Mouse (Mus musculus) spleen, postnatal 10 days (tissue): ENCODE results near the gene Nfam1.
A peak's percentile ranks its signal among the peaks of the same experiment; 100 is the strongest.

Experiments used
- DNase-seq, 2 experiments: peaks; one replicate each; pipeline ENCODE4 v3.0.0; 2021 to 2022; ENCODE audit warnings: low spot score in 2 of 2

The Nfam1 gene

DNA sequence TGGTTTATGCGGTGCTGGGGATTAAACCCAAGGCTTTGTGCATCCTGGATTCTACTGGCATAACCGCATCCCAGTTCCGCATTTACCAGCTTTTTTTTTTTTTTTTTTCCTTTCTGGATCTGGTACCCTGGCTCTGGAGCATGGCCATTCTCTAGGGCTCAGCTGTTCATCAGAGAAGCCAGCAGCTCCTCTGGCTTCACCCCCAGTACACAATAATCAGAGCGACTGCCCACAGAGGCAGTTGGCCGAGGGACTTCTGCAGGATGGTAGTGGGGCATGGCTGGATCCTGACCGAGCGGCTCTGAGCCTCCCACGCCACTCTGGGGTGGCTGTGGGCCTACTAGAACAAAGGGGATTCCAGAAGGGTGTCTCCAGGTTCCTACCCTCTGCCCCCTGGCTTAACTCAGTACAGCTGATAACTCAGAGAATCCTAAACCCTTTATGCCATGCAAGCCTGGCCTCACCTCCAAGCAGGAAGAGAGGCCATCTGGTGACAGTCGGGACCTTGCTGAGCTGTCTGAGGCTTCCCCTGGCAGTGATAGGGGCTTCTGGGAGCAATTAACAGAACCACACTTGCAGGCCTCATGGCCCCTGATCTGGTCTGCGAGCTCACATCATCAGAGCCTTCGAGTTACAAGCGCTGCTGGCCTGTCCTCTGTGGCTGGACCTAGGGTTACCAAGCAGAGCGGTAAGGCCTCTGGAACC, 40.9 kb downstream of the Nfam1 start:
- DNase-seq: no peak

DNA sequence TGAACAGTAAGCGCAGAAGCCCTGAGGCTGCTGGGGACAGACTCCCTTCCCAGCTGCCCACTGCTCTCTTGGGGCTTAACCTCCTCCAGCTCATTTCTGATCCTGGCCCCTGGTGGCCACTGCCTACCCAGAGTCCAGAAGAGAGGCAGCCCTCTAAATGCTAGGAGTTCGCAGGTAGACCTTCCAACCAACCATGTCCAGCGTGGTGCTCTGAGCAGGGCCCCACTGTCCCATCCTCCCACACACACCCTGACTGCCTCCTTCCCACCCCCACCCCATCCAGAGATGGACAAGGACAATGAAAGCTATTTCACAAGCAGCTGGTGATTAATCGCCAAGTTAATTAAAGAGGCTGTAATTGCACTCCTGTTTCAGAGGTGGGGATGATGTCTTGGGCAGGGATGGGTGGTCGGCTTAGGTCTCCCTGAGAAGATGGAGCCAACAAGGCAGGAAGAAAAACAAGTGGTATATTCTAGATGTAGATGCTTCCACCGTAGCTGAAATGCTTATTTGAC, 43.9 kb downstream of the Nfam1 start:
- DNase-seq: no peak

DNA sequence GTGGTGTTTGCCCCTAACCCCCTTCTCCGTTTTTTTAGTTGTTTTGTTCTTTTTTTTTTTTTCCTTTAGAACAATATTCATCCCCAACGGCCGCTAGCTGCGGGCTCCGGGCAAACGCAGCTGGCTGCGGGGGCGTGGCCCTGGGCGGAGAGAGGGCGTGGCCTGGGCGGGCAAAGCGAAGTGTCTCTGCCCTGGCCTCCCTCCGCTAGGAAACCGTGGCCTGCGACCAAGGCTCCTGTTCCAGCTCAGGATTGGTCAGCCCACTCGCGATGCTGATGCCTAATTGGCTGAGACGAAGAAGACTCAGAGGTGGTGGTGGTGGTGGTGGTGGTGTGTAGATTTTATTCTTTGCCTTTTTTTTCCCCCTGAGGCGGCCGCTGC, 45.4 kb downstream of the Nfam1 start, which contains the start of gene Tcf20:
Gene Tcf20, minus strand, starts transcription at position 141 of the 381 bp plus-strand sequence.
- peak; percentile 85 to 93 for DNase-seq

DNA sequence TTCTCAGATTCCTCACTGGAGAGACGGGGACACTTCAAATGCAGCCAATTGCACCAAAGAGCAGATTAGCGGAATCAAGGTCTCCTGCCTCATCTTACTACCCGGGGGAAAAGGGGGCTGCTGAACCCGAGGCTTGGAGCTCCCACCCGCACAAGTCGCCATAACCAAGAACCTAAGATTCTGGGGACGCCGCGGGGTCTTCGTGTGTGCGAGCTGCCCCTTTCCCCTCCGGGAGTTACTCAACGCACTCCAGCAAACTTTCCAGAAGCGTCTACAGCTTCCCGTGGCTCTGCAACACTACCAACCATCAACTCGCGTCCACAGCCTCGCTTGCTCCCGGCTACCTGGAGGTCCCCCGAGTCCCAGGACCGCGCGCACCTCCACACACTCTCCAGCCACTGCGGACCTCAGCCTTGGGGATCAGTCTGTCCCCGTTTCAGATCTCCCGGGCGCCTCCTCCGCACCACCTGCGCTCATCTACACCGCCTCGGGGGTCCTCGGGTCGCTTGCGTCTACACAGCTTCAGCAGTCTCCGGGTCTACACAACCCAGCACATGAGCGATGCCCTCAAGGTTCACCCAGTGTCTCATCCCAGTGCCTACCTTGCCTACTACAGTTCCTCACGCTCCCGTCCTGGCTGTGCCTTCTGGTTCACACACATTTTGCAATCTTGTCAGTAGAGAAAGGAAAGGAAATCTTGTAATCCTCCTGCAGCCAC, 45.9 kb downstream of the Nfam1 start:
- DNase-seq: peak; percentile 32 to 36

DNA sequence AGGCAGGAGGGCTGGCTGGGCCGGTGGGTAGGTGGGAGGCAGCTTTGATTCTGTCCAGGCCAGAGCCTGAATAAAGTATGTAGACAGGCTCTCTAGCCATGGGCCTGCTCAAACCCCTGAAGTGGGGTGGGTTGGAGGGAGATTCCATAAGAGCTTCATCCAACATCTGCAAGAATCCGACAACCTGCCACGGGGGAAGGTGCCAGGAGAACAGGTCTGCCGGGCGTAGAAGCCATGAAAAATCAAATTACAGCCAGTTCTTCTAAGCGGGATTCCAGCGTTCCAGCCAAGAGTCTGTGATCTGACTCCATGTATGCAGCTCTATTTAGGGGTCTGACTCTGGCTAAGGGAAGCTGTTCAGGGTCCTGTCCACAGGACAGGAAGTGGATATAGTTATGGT, 48.5 kb downstream of the Nfam1 start:
- DNase-seq: no peak

DNA sequence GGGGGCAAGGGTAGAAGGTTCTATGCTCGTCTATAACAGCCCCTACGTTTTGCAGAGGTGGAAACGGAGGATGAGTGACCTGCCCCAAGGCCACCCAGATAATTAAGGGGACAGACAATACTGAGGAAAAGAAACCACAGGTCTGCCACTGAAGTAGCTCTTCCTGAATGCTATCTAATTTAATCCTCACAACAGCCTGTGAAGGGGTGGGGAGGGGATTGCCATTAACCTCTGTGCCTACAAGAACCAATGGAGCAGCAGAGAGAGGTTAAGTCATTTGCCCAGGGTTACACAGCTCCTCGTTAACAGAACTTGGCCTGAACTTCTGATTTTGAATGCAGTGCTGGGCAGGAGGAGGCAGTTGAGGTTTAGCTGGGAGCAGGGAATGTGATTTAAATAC, 49.0 kb downstream of the Nfam1 start:
- no peak for DNase-seq

DNA sequence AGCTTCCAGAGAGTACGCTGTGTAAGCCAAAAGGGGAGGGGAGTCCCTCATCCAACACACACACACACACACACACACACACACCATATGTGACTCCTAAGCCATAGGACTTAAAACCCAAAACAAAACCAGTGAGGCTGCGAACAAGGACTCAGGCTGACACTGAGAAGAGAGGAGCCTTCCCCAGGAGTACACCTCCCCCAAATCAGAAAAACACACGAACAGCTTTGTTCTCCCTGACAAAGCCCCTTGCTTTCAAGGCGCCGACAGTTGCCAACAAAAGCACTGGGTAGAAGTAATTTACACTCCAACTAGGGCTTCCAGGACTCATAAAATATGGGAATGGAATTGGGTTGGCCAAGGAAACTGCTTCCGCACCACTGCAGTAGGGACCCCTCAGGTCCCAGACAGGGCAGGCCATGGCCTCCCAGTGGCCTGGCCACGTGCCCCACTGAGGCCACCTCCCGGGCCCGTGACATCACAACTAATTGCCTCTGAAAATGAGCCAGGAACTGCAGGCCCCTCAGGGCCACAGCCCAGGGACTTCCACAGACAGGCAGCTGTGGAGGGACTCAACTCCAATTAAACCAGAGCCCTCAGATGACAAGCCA, 49.6 kb downstream of the Nfam1 start:
- no peak for DNase-seq

DNA sequence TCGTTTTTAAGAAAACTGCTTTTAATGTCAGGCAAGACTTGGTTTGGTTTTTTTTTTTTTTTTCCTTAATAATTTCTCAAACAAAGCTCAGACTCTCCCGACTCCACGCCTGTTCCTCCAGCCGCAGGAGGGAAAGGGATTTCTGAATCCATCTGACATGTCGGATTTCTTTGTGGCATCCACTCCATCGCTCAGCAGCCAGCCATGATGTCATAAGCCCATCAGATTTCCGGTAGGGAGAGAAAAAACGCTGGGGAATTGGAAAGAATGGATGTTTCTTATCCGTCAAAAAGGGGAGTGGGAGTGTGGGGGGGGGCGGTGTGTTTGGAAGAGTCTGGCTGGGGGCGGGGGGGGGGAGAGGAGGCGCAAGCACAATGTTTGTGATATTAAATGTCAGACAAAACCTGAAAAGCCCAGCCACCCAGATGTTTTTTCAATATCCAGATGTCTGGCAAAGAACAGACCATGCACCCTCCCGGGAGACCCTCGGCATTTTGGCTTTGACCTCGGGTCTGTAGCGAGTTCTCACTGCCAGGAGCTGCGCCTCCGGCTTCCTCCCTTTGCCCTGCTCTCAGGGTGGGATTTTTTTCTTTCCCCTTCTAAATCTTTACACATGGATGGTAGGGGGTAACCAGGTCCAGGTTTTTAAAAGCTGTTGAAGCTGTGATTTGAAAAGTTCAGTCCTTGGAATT, 50.2 kb downstream of the Nfam1 start:
- DNase-seq: no peak

DNA sequence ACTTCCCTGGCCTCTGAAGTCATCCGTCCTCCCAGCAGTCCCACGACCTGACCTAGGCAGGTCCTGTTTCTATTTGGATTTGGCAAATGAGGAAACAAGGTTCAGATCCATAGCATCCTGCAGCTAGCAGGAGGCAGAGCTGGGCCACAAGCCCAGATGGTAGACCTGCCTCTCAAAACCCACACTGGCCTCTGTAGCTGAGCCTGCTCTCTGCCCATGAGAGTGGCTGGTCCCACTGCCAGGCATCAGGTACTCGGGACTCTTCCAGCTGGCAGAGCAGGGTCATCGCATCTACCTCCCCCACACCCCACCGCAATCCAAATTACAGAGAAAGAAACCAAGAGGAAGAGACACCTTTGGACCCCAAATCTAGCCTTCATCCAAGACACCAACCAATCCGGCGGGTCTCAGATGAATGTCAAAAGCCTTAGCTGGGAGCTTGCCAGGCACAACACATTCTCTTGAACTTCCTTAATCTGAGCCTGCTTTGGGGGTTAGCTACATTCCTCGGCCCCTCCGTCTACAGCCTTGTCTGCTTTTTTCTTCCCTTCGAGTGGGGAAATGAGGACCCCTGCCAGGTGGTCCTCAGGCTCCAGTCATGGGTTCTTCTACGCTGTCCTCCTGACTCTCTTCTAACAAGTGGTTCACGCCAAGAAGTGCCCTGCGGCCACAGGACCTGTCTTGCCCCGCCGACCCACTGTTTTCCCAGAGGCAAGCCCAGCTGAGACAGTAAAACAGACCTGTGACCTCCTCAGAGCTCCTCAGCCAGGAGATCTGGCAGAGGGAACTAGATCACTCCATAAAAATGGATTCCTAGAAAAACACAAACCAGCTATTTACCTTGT, 51.2 kb downstream of the Nfam1 start:
- DNase-seq: no peak

DNA sequence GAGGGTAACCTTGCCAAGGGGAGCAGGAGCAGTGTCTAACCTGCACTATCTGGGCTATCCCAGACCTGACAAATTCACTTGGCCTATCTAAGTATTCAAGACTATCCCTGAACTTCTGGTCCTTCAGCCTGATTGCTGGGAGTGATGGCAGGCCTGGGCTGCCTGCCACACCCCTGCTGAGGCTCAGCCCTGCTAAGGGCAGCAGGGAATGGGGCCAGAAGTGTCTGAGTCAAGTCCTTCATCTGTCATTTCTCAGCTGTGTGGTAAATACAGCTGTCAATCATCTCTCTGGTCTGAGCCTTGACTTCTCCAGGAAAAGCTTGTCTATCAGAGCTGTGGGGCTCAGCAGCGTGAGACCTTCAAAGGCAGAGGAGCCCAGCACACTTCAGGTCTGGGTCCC, 53.6 kb downstream of the Nfam1 start:
- no peak for DNase-seq

DNA sequence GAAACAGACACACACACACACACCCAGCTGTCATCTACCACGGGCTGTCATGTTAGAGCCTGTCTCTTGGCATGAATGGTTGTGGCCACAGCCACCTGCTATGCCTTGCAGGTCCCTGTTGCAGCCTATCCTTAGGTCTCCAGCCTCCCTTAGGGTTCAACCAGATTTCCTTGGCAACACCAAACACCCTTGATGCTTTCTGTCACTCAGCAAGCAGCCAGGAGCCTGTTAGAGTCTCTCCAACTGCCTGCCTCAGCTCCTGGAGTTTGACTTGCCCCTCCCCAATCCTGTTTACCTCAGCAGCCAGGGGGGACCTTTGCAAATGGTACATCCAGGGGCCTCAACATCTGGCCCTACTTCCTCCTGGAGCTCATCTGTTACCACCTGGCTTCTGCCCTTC, 58.6 kb downstream of the Nfam1 start:
- no peak for DNase-seq

DNA sequence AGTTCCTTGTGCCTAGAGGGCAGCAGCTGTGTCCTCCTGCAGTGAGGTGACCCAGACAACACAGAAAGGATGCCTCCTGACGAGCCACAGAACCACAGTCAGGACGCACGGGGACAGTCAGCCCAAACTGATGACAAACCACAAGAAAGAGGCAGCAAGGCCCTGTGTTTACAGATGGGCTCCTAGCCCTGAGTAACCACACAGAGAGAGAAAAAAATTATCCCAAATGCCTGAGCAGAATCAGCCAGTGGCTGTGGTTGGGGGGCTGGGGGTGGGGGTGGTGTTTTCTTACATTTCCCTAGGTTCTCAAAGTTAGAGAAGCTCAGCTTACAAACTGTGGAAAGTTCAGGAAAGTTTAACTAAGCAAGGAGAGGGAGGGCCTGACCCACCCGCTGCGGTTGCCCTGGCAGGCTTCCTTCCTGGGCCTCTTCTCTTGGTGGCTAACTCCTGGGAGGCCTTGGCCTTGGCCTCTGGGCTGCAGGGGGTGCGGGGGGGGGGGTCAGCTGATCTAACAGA, 63.8 kb downstream of the Nfam1 start:
- no peak for DNase-seq

DNA sequence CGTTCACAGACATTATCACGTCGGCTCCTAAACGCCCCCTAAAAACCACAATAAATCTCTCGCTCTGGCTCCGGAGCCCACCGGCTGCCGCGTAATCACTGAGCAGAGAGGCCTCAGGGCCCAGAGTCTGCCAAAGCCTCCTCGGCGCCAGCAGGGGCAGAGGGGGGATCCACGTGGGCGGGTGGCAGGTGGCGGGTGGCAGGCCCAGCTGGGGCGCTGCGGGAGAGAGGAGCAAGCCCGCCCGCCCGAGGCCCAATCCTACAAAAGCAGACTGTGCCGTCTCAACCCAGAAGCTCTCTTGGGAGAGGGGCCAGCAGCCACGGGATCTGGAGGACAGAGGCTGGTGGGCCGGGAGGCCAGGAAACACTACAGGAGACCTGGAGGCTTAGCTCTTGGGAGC, 64.7 kb downstream of the Nfam1 start:
- DNase-seq: peak in 1 of 2 experiments; percentile 52

DNA sequence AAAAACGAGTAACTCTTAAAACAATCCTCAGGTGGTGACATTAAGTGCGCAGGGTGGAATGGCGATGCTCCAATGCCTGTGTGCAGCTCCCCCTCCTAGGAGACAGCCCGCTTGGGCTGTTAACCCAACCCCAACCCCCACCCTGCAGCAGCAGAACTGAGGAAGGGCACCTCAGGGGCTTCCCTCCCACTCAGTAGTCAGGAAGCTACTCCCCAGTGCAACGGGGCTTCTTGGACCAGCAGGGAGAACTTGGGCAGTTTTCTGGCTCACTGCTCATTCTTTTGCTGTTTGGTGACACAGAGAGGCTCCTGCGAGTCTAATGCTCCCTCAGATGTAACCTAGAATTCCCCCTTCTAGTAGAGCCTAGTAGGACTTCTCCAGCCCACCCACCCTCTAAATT, 65.2 kb downstream of the Nfam1 start:
- no peak for DNase-seq

DNA sequence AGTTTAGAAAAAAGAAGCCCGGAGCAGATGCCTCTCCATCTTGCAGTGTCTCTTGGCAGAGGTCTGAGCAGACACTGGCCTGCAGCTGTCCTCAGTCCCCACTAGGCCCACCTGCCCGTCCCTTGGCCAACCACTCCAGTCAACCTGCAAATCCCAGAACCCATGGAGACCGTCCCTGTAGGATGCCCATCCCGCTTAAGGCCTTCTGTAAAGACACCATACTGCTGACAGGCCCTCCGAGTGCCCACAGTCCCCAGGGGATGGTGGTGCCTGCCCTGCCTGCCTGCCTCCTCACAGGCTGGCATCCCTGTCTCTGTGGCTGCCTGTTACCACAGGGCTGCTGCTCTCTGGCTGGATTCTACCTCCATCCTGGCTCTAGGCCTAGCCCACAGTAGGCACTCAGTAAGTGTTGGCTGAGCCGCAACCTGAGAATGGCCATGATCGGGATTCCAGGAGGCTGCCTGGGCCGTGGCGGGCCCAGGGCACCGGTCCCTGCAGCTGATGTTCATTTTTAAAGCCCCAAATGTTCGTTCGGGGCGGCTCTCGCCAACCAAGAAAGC, 68.8 kb downstream of the Nfam1 start:
- DNase-seq: no peak

DNA sequence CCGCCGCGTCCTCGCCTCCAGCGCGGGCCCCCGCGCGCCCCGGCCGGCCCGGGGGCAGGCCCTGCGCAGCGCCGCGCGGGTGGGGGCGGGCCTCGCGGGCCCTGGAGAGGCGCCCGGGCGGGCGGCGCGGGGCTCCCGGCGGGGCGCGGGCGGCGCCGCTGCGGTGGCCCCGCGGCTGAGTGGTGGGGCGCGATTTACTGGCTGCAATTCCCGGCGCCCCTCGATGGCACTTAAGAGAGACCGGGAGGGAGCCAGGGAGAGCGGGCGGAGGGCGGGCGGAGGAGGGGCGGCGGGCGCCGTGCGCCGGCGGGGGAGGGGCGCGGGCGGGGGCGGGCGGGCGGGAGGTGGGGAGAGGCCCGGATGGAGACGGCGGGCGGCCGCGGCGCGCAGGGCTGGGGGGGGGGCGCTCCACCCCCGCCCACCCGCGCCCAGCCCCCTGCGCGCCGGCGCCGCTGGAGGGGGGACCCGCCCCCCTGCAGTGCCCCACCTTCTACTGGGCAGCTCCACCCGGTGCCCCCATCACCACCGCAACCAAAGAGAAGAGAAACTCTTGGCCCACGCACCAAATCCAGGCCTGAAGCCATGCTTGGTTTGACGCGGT, 69.5 kb downstream of the Nfam1 start:
- no peak for DNase-seq

DNA sequence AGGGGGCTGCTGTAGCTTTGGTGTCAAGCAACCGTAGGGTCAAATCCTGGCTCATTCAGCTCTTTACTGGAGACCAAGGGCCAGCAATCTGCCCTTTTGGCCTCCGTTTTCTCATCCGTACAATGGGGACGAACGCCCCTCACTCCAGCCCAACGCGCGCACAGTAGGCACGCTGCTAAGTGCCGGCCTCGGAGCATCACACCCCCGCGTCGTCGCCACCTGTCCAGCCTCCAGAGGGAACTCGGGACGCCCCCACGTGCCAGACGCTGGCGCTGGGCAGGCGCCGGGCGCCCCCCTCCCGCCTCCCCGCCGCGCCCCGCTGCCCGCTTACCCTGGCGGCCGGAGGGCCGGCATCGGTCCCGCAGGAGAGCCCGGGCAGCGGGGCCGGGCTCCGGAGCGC, 70.0 kb downstream of the Nfam1 start:
- no peak for DNase-seq

DNA sequence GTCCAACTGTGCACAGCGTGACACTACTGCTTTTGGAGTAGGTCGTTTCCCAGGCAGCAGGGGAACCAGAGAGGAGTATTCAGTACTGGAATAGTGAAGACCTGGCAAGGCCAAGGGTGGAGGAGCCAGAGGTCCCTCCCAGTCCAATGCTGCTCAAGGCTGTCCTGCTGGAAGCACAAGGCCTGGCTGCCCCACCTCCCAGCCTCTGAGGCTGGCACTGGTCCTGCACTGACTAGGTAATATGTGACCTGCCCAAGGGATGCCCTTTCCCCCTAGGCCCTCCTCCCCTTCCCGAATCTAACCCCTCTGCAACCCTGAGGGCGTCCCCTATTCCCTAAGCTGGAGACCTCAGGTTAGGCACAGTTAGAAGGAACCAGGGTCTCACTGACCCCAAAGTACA, 70.6 kb downstream of the Nfam1 start:
- no peak for DNase-seq

DNA sequence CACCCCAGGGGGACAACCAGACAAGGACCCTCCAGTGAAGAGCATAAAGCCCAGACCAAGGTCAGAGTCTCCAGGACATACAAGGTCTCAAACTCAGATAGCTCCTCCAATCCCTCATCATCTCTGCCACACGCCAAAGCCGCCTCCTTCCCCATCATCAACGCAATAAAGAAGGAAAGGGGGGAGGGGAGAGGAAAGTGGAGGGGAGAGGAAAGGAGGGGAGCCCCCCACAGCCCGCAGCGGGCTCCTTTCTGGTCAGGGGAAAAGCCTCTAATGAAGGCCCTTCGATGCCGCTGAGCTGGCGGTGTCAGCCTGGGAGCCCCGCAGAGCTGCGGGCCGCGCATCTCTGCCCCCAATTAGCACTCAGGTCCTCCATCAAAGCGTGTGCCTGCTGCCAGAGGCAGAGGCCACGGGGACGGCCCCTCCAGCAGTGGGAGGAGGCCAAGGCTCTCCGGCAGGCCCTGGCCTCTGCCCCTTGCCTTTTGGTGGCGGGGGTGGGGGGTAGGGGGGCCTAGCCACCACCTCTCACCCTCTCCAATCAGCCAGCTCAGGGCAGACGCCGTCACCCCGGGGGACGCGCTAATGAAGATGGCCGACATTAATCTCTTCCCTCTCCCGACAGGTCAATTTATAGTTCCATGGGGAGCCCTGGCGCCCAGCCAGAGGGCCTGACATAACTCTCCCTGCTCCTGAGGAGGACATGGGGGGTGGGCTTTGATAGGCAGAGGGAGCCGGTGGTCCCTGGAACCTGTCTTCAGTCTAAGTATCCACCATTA, 72.1 kb downstream of the Nfam1 start:
- no peak for DNase-seq

DNA sequence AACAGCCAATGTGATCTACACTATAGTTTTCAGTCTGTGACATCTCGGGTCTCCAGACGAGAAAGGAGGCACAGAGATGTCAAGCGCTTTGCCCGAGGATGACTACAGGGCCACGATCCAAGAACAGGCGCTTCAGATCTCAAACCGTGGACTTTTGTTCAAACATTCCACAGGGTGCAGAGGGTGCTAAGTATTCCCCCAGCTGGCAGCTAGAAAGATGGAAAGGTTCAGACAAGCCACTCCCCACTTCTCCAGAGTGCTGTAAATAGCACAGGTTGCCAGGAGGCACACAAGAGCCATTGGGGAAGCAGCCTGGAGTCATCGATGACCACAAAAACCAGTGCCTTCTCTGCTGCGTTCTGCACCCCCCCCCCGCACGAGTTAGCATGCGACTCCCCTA, 74.0 kb downstream of the Nfam1 start:
- DNase-seq: no peak
